Mouse (Mus musculus): Measurements from ENCODE around the gene Ddx50.
"Not testable (repeated sequence)": the region's sequence is repeated elsewhere in the genome, so short reads cannot be mapped to it uniquely, and the experiment has no call there.

The Ddx50 gene

GRCm38 (mm10) chr10:62601053-62601791 lies 49.8 kb downstream of the Ddx50 start:
- DNase-seq (ENCODE audit: low spot score in 2 of 2) = no peak

- no peak for DNase-seq (ENCODE audit: low spot score in 2 of 2)
Observed at GRCm38 (mm10) chr10:62600056-62600455, 51.0 kb downstream of the Ddx50 start.

GRCm38 (mm10) chr10:62599311-62599710 lies 51.7 kb downstream of the Ddx50 start:
- DNase-seq (ENCODE audit: low spot score in 2 of 2) = not testable (repeated sequence)

GRCm38 (mm10) chr10:62592496-62592895 lies 58.5 kb downstream of the Ddx50 start:
- DNase-seq (ENCODE audit: low spot score in 2 of 2) = no peak

GRCm38 (mm10) chr10:62590200-62590599 lies 60.8 kb downstream of the Ddx50 start:
- DNase-seq (ENCODE audit: low spot score in 2 of 2) = peak; percentile 86

GRCm38 (mm10) chr10:62588616-62589015 lies 62.4 kb downstream of the Ddx50 start:
- DNase-seq (ENCODE audit: low spot score in 2 of 2) = no peak

- no peak for DNase-seq (ENCODE audit: low spot score in 2 of 2)
Observed at GRCm38 (mm10) chr10:62583245-62583644, 67.8 kb downstream of the Ddx50 start.

- DNase-seq (ENCODE audit: low spot score in 2 of 2) = no peak
Observed at GRCm38 (mm10) chr10:62582701-62583100, 68.3 kb downstream of the Ddx50 start.

GRCm38 (mm10) chr10:62582263-62582662 lies 68.8 kb downstream of the Ddx50 start:
- no peak for DNase-seq (ENCODE audit: low spot score in 2 of 2)

- DNase-seq (ENCODE audit: low spot score in 2 of 2) = not testable (repeated sequence)
Observed at GRCm38 (mm10) chr10:62579129-62579528, 71.9 kb downstream of the Ddx50 start.

GRCm38 (mm10) chr10:62578338-62579100 lies 72.5 kb downstream of the Ddx50 start, which contains the start of gene Kif1bp:
TSS of gene Kif1bp (minus strand) at chr10:62578457.
- peak; percentile 97 to 98 for DNase-seq (ENCODE audit: low spot score in 2 of 2)

- peak; percentile 11 to 51 for DNase-seq (ENCODE audit: low spot score in 2 of 2)
Observed at GRCm38 (mm10) chr10:62577673-62578337, 73.2 kb downstream of the Ddx50 start.

- no peak for DNase-seq (ENCODE audit: low spot score in 2 of 2)
Observed at GRCm38 (mm10) chr10:62575001-62575400, 76.0 kb downstream of the Ddx50 start.

GRCm38 (mm10) chr10:62570126-62570871 lies 80.7 kb downstream of the Ddx50 start:
- DNase-seq (ENCODE audit: low spot score in 2 of 2) = no peak

GRCm38 (mm10) chr10:62568861-62569260 lies 82.2 kb downstream of the Ddx50 start:
- no peak for DNase-seq (ENCODE audit: low spot score in 2 of 2)

Measured in right cerebral cortex, postnatal 36 days (tissue).